Mouse (Mus musculus) c-Kit-positive CD71-positive TER-119-negative erythroid progenitor cells, embryonic 14.5 days (primary cell): ENCODE data around the gene Zfp598.

Experiments used
- DNase-seq: peaks from one replicate; pipeline ENCODE4 v3.0.0-alpha.2; 2013; ENCODE audit warnings: low read depth

Gene Zfp598

GRCm38 (mm10) chr17:24669545-24670245, at the start of gene Zfp598:
Zfp598 (plus strand) TSS chr17:24669687.
- peak; percentile 84 for DNase-seq

GRCm38 (mm10) chr17:24625472-24625871, 44.0 kb upstream of the Zfp598 start:
- DNase-seq, result no peak

GRCm38 (mm10) chr17:24628646-24629045, 40.8 kb upstream of the Zfp598 start:
- peak; percentile 84 for DNase-seq

GRCm38 (mm10) chr17:24630072-24630471, 39.4 kb upstream of the Zfp598 start:
- DNase-seq, result no peak

GRCm38 (mm10) chr17:24632167-24632812, 37.2 kb upstream of the Zfp598 start, which contains the start of the genes Tsc2 and Nthl1:
Tsc2 (minus strand) TSS chr17:24632630.
Nthl1 (plus strand) TSS chr17:24632680.
- peak; percentile 83 for DNase-seq

GRCm38 (mm10) chr17:24632813-24633449, 36.6 kb upstream of the Zfp598 start:
- DNase-seq, result no peak

- DNase-seq, result no peak
These were observed 35.7 kb upstream of the Zfp598 start for GRCm38 (mm10) chr17:24633831-24634230.

GRCm38 (mm10) chr17:24635024-24635423, 34.5 kb upstream of the Zfp598 start:
- DNase-seq, result no peak

GRCm38 (mm10) chr17:24635694-24636093, 33.8 kb upstream of the Zfp598 start:
- no peak for DNase-seq

GRCm38 (mm10) chr17:24636781-24637481, 32.6 kb upstream of the Zfp598 start:
- peak; percentile 28 for DNase-seq

- DNase-seq, result no peak
These were observed 31.3 kb upstream of the Zfp598 start for GRCm38 (mm10) chr17:24638214-24638613.

- no peak for DNase-seq
These were observed 30.6 kb upstream of the Zfp598 start for GRCm38 (mm10) chr17:24638840-24639239.

- DNase-seq, result no peak
These were observed 29.9 kb upstream of the Zfp598 start for GRCm38 (mm10) chr17:24639571-24639988.

GRCm38 (mm10) chr17:24640119-24640518, 29.4 kb upstream of the Zfp598 start:
- DNase-seq, result no peak

- no peak for DNase-seq
These were observed 28.9 kb upstream of the Zfp598 start for GRCm38 (mm10) chr17:24640581-24640980.

- no peak for DNase-seq
These were observed 27.5 kb upstream of the Zfp598 start for GRCm38 (mm10) chr17:24641944-24642343.

GRCm38 (mm10) chr17:24642791-24643343, 26.6 kb upstream of the Zfp598 start:
- no peak for DNase-seq

GRCm38 (mm10) chr17:24644030-24644715, 25.3 kb upstream of the Zfp598 start:
- no peak for DNase-seq

- no peak for DNase-seq
These were observed 24.4 kb upstream of the Zfp598 start for GRCm38 (mm10) chr17:24644875-24645721.

- no peak for DNase-seq
These were observed 23.6 kb upstream of the Zfp598 start for GRCm38 (mm10) chr17:24645916-24646315.
